Mouse (Mus musculus): ENCODE results near the gene Nrarp. TPM values are rescaled to one million over a fixed set of nuclear protein-coding genes. Genes with fewer than 3 reads are reported as not detected.

Gene Nrarp
- total and polyA plus RNA-seq, 3 experiments, result 0.20 to 3.1 (median 0.35) TPM

DNA sequence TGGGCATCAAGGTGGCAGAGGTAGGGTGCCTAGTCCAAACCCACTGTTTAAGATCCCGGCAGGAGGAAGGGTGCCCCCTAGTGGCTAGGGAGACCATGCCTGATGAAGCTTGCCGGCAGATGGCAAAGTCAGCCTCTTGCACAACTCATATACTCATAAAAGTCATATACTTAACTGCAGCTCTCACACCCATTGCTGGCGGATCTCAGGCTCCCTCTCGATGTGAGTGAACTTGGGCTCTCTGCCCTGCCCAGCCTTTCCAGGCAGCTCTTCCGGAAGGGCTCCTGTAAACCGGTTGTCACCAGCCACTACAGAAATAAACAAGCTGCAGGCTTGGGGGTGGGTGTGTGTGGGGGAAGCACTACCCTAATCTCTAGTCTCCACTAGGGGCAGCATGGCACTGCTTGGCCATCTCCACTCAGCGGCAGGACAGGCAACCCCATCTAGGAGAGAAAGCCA, 47.9 kb downstream of the Nrarp start (continued):
- TF ChIP-seq KAT2A (IDR thresholded peaks at IDR 0.05; ENCODE audit: insufficient replicate concordance, low read length), result no peak
- TF ChIP-seq BHLHE40 (IDR thresholded peaks at IDR 0.05; ENCODE audit: low read depth, low read length), result no peak
- TF ChIP-seq EP300 (IDR thresholded peaks at IDR 0.05; ENCODE audit: low read length), result no peak
- TF ChIP-seq ZNF384 (IDR thresholded peaks at IDR 0.05; ENCODE audit: low read depth, low read length), result no peak
- 0 out of 2 replicates have a peak, but pooled peaks have one; percentile 7 for TF ChIP-seq NRF1 (IDR thresholded peaks at IDR 0.05; ENCODE audit: low read depth, low read length)
- TF ChIP-seq TCF12 (IDR thresholded peaks at IDR 0.05; ENCODE audit: low read depth, low read length), result peak; percentile 30; the same call in 1 of the 2 replicates
- TF ChIP-seq MAX (IDR thresholded peaks at IDR 0.05; ENCODE audit: low read length), result no peak

DNA sequence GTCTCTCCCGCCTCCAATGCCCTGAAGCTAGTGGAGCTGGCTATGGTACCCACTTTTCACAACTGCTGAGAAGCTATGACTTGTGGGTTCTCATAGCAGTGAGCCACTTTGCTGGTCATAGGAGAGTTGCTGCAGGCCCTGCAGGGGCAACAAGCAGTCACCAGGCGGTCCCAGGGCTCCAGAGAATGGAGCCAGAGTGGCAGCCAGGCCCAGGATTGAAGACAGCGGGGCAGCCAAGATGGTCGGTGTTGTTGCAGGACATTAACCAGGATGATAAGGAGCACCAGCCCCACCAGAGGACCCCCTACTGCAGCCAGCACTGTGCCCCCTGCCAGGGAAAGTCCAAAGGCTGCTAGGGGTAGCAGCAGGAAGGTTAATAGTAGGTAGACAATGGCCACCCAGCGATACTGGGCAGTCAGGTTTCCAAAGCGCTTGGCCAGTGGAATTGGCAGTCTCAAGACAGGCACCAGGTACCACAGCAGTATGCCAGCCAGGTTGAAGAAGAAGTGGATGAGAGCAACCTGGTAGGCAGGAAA, 48.5 kb downstream of the Nrarp start:
- dilution Hi-C loops (cut with MboI; ENCODE audit: extremely low pct_ligation_motif_present, extremely low pct_unique_long_range_greater_than_20kb, low sequenced_read_pairs), result no loop called here
- peak overlapping the region; percentile 17 for H3K4me2 ChIP-seq (ENCODE audit: insufficient read depth, low read depth, poor library complexity, severe bottlenecking)
- no peak overlapping the region for H3K27ac ChIP-seq (ENCODE audit: insufficient read depth, low read depth)
- H3K4me3 ChIP-seq (replicated peaks in 1 of 3; ENCODE audit: low read depth in 2 of 3, low read length in 2 of 3, poor library complexity in 1 of 3), result no peak overlapping the region
- H3K79me2 ChIP-seq (replicated peaks; ENCODE audit: control insufficient read depth, extremely low read depth, insufficient read depth, poor library complexity, severe bottlenecking), result no peaks in the 10 kb centered on the region; the same call in 1 of the 2 replicates
- in situ Hi-C loops (cut with MboI; ENCODE audit: low pct_ligation_motif_present, low pct_unique_long_range_greater_than_20kb, low sequenced_read_pairs), result no loop called here
- peaks cover 50% of the 10 kb centered on the region for H3K27me3 ChIP-seq (replicated peaks)
- peaks cover 4 to 27% of the 10 kb centered on the region in 2 experiments; a peak in 3 of 4 replicates for H3K4me1 ChIP-seq (ENCODE audit: control insufficient read depth in 1 of 2, insufficient read depth in 2 of 2)
- no peaks in the 10 kb centered on the region for H3K36me3 ChIP-seq (replicated peaks in 1 of 2; ENCODE audit: control insufficient read depth in 1 of 2, insufficient read depth in 1 of 2, low read length in 1 of 2)
- no peak for DNase-seq (ENCODE audit: extremely low read depth)
- no peak overlapping the region for H3K9ac ChIP-seq (ENCODE audit: insufficient read depth, low read depth)
- no peaks in the 10 kb centered on the region for H3K9me3 ChIP-seq (replicated peaks; ENCODE audit: low read length)
- TF ChIP-seq RCOR1 (conservative IDR thresholded peaks at IDR 0.05; ENCODE audit: low read depth, low read length), result no peak
- no peak for TF ChIP-seq MAFK (IDR thresholded peaks at IDR 0.05; ENCODE audit: insufficient replicate concordance, low read length)
- no peak for TF ChIP-seq SMC3 (IDR thresholded peaks at IDR 0.05; ENCODE audit: low read depth, low read length)
- TF ChIP-seq ELF1 (IDR thresholded peaks at IDR 0.05; ENCODE audit: low read depth, low read length), result no peak
- TF ChIP-seq USF2 (conservative IDR thresholded peaks at IDR 0.05; ENCODE audit: low read depth, low read length), result no peak
- TF ChIP-seq CHD1 (IDR thresholded peaks at IDR 0.05; ENCODE audit: low read depth, low read length), result no peak
- no peak for TF ChIP-seq TCF12 (IDR thresholded peaks at IDR 0.05; ENCODE audit: low read depth, low read length)
- no peak for TF ChIP-seq E2F4 (IDR thresholded peaks at IDR 0.05; ENCODE audit: insufficient replicate concordance, low read depth, low read length)
- no peak for TF ChIP-seq POLR2A (IDR thresholded peaks at IDR 0.05; ENCODE audit: low read depth, low read length)
- TF ChIP-seq MAX (IDR thresholded peaks at IDR 0.05; ENCODE audit: low read length), result no peak
- TF ChIP-seq NRF1 (IDR thresholded peaks at IDR 0.05; ENCODE audit: low read depth, low read length), result no peak
- TF ChIP-seq RAD21 (IDR thresholded peaks at IDR 0.05; ENCODE audit: low read depth, low read length), result no peak
- TF ChIP-seq CHD2 (IDR thresholded peaks at IDR 0.05; ENCODE audit: low read length), result no peak
- no peak for TF ChIP-seq PAX5 (IDR thresholded peaks at IDR 0.05; ENCODE audit: low read length)
- no peak for TF ChIP-seq JUN (IDR thresholded peaks at IDR 0.05; ENCODE audit: insufficient read depth, low read depth, low read length)
- TF ChIP-seq USF1 (IDR thresholded peaks at IDR 0.05; ENCODE audit: low read depth, low read length), result no peak
- TF ChIP-seq ETS1 (conservative IDR thresholded peaks at IDR 0.05; ENCODE audit: low read depth, low read length), result no peak
- TF ChIP-seq ZC3H11A (IDR thresholded peaks at IDR 0.05; ENCODE audit: low read depth, low read length), result no peak
- TF ChIP-seq EP300 (IDR thresholded peaks at IDR 0.05; ENCODE audit: low read length), result no peak

Measured in CH12.LX (cell line).